Mouse (Mus musculus): ENCODE measurements at regions not wholly inside any gene's neighbourhood (a gene's known extent, or its start where the extent isn't known, plus 50 kb on each side); places are given as distances from the start of the nearest gene placed in this dataset.
A peak's percentile ranks its signal among the peaks of the same experiment; 100 is the strongest.

- WGBS = 80% methylated on average over 5 of the region's 5 CpGs
- no peaks in the 10 kb centered on the region for H3K27me3 ChIP-seq (ENCODE audit: insufficient read depth, low read length)
- ATAC-seq (ENCODE audit: low FRiP score) = no peak
- TF ChIP-seq CTCF (IDR thresholded peaks at IDR 0.05) = peak; percentile 11; the same call in 1 of the 2 replicates
- H3K4me1 ChIP-seq (ENCODE audit: insufficient read depth, low read length) = no peaks in the 10 kb centered on the region
- no peak for DNase-seq (ENCODE audit: low spot score)
- H3K27ac ChIP-seq (ENCODE audit: low read depth, low read length) = no peak overlapping the region
- H3K36me3 ChIP-seq (ENCODE audit: insufficient read depth, low read length) = no peaks in the 10 kb centered on the region
- H3K4me2 ChIP-seq (ENCODE audit: low read depth, low read length, poor library complexity, severe bottlenecking) = no peak overlapping the region
- no peak overlapping the region for H3K9ac ChIP-seq (replicated peaks; ENCODE audit: low read length, poor library complexity, severe bottlenecking)
- H3K9me3 ChIP-seq (ENCODE audit: low read length) = no peaks in the 10 kb centered on the region
- H3K4me3 ChIP-seq (ENCODE audit: low read depth, low read length) = no peak overlapping the region
Measured at GRCm38 (mm10) chrX:85971973-85972372, 72.0 kb upstream of the Samt3 start.

GRCm38 (mm10) chrX:85981051-85981450 lies 62.9 kb upstream of the Samt3 start:
- DNase-seq (ENCODE audit: low spot score) = no peak
- WGBS = 81% methylated on average over 5 of the region's 5 CpGs
- no peaks in the 10 kb centered on the region for H3K4me1 ChIP-seq (ENCODE audit: insufficient read depth, low read length)

More at GRCm38 (mm10) chrX:85981051-85981450, 62.9 kb upstream of the Samt3 start:
- Histone ChIP-seq H3K9ac (replicated peaks; ENCODE audit: low read length, poor library complexity, severe bottlenecking) (no peak overlapping the region), H3K9me3 (ENCODE audit: low read length) (no peaks in the 10 kb centered on the region), H3K27ac (ENCODE audit: low read depth, low read length) (no peak overlapping the region), H3K27me3 (ENCODE audit: insufficient read depth, low read length) (no peaks in the 10 kb centered on the region), H3K36me3 (ENCODE audit: insufficient read depth, low read length) (no peaks in the 10 kb centered on the region), H3K4me2 (ENCODE audit: low read depth, low read length, poor library complexity, severe bottlenecking) (no peak overlapping the region), H3K4me3 (ENCODE audit: low read depth, low read length) (no peak overlapping the region)
- no peak for ATAC-seq (ENCODE audit: low FRiP score)
- TF ChIP-seq CTCF (IDR thresholded peaks at IDR 0.05) = no peak
